Mouse (Mus musculus) lung, postnatal 25 days (tissue): ENCODE measurements around the gene Itga10.
"Not testable (repeated sequence)": the region's sequence is repeated elsewhere in the genome, so short reads cannot be mapped to it uniquely, and the experiment has no call there.

Source experiments
- DNase-seq: peaks from one replicate; pipeline ENCODE4 v3.0.0; 2022; ENCODE audit warnings: low spot score

Itga10 gene

GRCm38 (mm10) chr3:96634928-96635879 is 10.2 kb upstream of the Itga10 start, which contains the start of the genes Pex11b and Gm42957:
TSS of gene Pex11b (plus strand) at chr3:96635376.
TSS of gene Gm42957 (plus strand) at chr3:96635474.
- peak; percentile 89 for DNase-seq

- no peak for DNase-seq
Observed at GRCm38 (mm10) chr3:96635906-96636305, 9.5 kb upstream of the Itga10 start.

GRCm38 (mm10) chr3:96636448-96636847 is 8.9 kb upstream of the Itga10 start:
- no peak for DNase-seq

GRCm38 (mm10) chr3:96639219-96639618 is 6.2 kb upstream of the Itga10 start:
- peak; percentile 71 for DNase-seq

- DNase-seq = no peak
Observed at GRCm38 (mm10) chr3:96647365-96647764, 2.0 kb downstream of the Itga10 start.

GRCm38 (mm10) chr3:96660901-96661300 is 15.5 kb downstream of the Itga10 start:
- DNase-seq = no peak

GRCm38 (mm10) chr3:96662731-96663316 is 17.4 kb downstream of the Itga10 start:
- DNase-seq = no peak

- peak; percentile 85 for DNase-seq
Observed at GRCm38 (mm10) chr3:96663432-96664239, 18.3 kb downstream of the Itga10 start.

- not testable (repeated sequence) for DNase-seq
Observed at GRCm38 (mm10) chr3:96665732-96666363, 20.5 kb downstream of the Itga10 start.

- DNase-seq = no peak
Observed at GRCm38 (mm10) chr3:96666916-96667315, 21.5 kb downstream of the Itga10 start.

GRCm38 (mm10) chr3:96667316-96667715 is 21.9 kb downstream of the Itga10 start:
- no peak for DNase-seq

GRCm38 (mm10) chr3:96668424-96669067 is 23.2 kb downstream of the Itga10 start:
- DNase-seq = no peak

- DNase-seq = peak; percentile 88
Observed at GRCm38 (mm10) chr3:96669727-96670468, 24.5 kb downstream of the Itga10 start, which contains the start of gene Ankrd35. TSS of gene Ankrd35 (plus strand) at chr3:96670131.

- no peak for DNase-seq
Observed at GRCm38 (mm10) chr3:96671519-96671918, 26.1 kb downstream of the Itga10 start.

GRCm38 (mm10) chr3:96673514-96673913 is 28.1 kb downstream of the Itga10 start:
- no peak for DNase-seq

- DNase-seq = no peak
Observed at GRCm38 (mm10) chr3:96674442-96674841, 29.1 kb downstream of the Itga10 start.

GRCm38 (mm10) chr3:96675171-96675570 is 29.8 kb downstream of the Itga10 start:
- no peak for DNase-seq

GRCm38 (mm10) chr3:96675690-96676089 is 30.3 kb downstream of the Itga10 start:
- DNase-seq = no peak

- DNase-seq = no peak
Observed at GRCm38 (mm10) chr3:96678456-96678855, 33.1 kb downstream of the Itga10 start.

GRCm38 (mm10) chr3:96679159-96679674 is 33.8 kb downstream of the Itga10 start:
- DNase-seq = no peak
